Mouse (Mus musculus) hindbrain, embryonic 10.5 days (tissue): ENCODE data around the gene Fam170b. TPM values are rescaled to one million over a fixed set of nuclear protein-coding genes. Genes with fewer than 3 reads are reported as not detected.
A peak's percentile ranks its signal among the peaks of the same experiment; 100 is the strongest.

Experiments used
- DNase-seq: peaks from one replicate; pipeline ENCODE4 v3.0.0-alpha.2; 2017; ENCODE audit warnings: low spot score
- H3K27ac ChIP-seq: fragments of 300-500 bp; sonication (generic); 2 replicates; pipeline ENCODE4 v1.5.1; 2016; ENCODE audit warnings: mild to moderate bottlenecking, moderate library complexity
- H3K27me3 ChIP-seq: fragments of 300-500 bp; sonication (generic); 2 replicates; pipeline ENCODE4 v1.6.1; 2016; ENCODE audit warnings: mild to moderate bottlenecking; ENCODE audit not compliant: poor library complexity, insufficient read depth, severe bottlenecking
- H3K36me3 ChIP-seq: fragments of 300-500 bp; sonication (generic); 2 replicates; pipeline ENCODE4 v1.6.1; 2016; ENCODE audit warnings: mild to moderate bottlenecking, moderate library complexity
- H3K4me1 ChIP-seq: fragments of 300-500 bp; sonication (generic); replicated peaks from 2 replicates; pipeline ENCODE4 v1.6.1; 2016; ENCODE audit warnings: mild to moderate bottlenecking
- H3K4me3 ChIP-seq: fragments of 300-500 bp; sonication (generic); 2 replicates; pipeline ENCODE4 v1.5.1; 2016; ENCODE audit warnings: mild to moderate bottlenecking, moderate library complexity
- H3K9me3 ChIP-seq: fragments of 300-500 bp; sonication (generic); 2 replicates; pipeline ENCODE4 v1.6.1; 2016; ENCODE audit warnings: mild to moderate bottlenecking, moderate library complexity
- WGBS: fragments of 180-500 bp; shearing (Covaris S2); methylation state at CpG from one replicate; pipeline ENCODE4 v1.1.7; 2016; 5-methylcytosine and 5-hydroxymethylcytosine counted together
- polyA plus RNA-seq: library from polyadenylated mRNA; unstranded; fragments of >200 nt; fragmentation: Nextera tagmentation; extraction: Ambion mirVana; gene quantifications from 2 replicates; pipeline ENCODE4 v1.2.1, GENCODE M21; 2016

The Fam170b gene
- not detected in 2 replicates for polyA plus RNA-seq

DNA sequence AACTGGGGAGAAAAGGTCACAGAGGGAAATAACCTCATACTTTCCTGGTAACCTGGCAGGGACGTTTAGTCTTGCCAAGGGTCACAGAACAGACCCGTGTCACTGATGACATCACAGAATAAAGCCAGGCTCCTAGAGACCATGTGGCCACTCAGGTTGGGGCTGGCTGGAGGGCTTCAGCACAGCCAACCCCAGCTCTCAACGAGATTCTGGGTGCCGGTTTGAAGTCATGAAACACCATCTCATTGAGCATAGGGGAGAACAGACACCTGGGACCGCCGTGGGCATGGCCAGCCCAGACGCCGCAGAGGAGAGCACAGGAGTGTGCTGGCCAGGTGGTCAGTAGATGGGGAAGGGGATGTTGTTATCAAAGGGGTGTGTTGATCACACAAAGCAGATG lies at the start of gene Fam170b:
Gene Fam170b, plus strand, starts transcription at position 116 of the 400 bp plus-strand sequence.
- H3K36me3 ChIP-seq: no peaks in the 10 kb centered on the region
- no peak within 1 kb of the TSS for H3K27ac ChIP-seq
- no peak within 1 kb of the TSS for H3K4me3 ChIP-seq
- WGBS: 81% methylated on average over 8 of the region's 8 CpGs
- DNase-seq: no peak
- H3K27me3 ChIP-seq: no peaks in the 10 kb centered on the region
- H3K4me1 ChIP-seq: peaks cover 8% of the 10 kb centered on the region; the same call in 1 of the 2 replicates
- peaks cover 7% of the 10 kb centered on the region; the same call in 1 of the 2 replicates for H3K9me3 ChIP-seq

DNA sequence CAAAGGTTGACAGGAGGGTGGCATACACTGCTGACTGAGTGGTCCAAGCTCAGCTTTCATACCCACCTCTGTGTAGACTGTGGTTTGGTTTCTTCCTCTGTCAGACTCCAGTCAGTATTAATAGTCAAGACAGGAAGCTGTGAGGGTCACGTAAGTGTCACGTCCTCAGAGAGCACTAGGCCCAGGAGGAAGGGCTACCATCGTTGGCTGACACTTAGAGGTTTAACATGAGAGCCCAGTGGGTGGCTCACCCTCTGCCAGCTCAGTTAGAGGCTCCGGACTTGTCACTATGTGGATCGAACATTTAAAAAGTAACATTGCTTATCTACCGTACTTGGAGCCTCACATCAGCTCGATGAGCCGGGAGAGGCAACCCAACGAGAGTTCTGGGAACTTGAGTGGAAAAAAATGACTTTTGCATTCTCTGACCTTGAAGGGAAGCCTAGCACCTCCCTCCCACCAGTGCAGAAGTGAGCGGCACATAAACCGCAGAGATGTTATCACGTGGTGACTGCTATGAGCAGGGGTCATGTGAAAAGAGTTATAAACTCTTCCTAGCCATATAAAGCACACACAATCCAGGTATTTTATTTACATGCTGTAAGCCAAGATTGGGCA lies 49.5 kb upstream of the Fam170b start:
- Histone ChIP-seq H3K27ac (no peak overlapping the region), H3K9me3 (no peaks in the 10 kb centered on the region), H3K27me3 (no peaks in the 10 kb centered on the region), H3K4me3 (no peak overlapping the region), H3K4me1 (no peaks in the 10 kb centered on the region), H3K36me3 (no peaks in the 10 kb centered on the region)
- 86% methylated on average over 12 of the region's 12 CpGs for WGBS
- no peak for DNase-seq

DNA sequence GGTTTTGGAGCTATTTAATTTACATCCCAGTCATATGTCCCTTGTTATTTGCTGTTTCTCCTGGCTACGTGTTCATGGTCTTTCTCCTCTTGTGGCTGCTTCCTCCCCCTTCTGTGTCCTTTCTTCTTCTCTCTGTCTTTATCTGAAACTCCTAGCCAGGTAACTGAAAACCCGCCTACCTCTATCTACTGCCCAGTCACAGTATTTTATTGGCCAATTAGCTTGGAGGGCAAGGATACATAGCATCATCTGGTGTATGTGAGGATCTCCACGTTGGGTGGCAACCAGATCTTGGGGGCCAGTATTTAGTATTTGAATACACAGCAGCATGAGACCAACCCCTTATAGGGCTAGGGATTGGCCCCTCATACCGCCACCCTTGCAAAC lies 49.0 kb upstream of the Fam170b start:
- H3K27me3 ChIP-seq: no peaks in the 10 kb centered on the region
- H3K9me3 ChIP-seq: no peaks in the 10 kb centered on the region
- no peak overlapping the region for H3K4me3 ChIP-seq
- no peak overlapping the region for H3K27ac ChIP-seq
- H3K4me1 ChIP-seq: no peaks in the 10 kb centered on the region
- no peaks in the 10 kb centered on the region for H3K36me3 ChIP-seq
- DNase-seq: no peak
- WGBS: 81% methylated on average over 4 of the region's 4 CpGs

DNA sequence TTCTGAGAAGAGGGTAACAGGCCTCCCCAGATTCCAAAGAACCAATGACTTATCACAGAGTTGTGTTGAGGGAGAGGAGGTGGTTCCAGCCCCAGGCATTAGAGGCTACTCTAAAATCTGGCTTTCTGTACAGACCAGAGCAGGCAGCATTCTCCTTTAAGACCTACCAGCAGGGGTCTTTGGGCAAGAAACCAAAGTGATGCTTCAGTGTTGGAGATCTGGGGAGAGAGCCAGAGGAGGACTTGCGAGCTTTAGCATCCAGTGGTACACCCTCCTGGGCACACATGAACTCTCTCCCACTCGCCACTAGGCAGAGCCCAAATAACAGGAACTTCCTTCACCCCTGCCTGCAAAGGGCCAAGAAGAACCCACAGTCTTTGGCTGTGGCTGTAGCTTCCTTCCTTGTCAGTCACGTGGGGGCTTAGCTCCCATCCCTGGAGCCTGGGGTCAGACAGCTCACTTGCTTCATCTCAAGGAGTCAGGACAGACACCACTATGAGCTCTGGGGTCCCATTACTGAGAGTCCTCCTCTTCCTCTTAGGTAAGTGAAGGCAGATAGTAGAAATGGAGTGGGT lies 48.1 kb upstream of the Fam170b start, which contains the start of gene Tmem273:
Gene Tmem273, plus strand, starts transcription at position 408 of the 575 bp plus-strand sequence.
- Histone ChIP-seq H3K27ac (no peak within 1 kb of the TSS), H3K9me3 (no peaks in the 10 kb centered on the region), H3K4me1 (no peaks in the 10 kb centered on the region), H3K36me3 (no peaks in the 10 kb centered on the region), H3K27me3 (no peaks in the 10 kb centered on the region), H3K4me3 (no peak within 1 kb of the TSS)
- 84% methylated on average over 3 of the region's 3 CpGs for WGBS
- no peak for DNase-seq

DNA sequence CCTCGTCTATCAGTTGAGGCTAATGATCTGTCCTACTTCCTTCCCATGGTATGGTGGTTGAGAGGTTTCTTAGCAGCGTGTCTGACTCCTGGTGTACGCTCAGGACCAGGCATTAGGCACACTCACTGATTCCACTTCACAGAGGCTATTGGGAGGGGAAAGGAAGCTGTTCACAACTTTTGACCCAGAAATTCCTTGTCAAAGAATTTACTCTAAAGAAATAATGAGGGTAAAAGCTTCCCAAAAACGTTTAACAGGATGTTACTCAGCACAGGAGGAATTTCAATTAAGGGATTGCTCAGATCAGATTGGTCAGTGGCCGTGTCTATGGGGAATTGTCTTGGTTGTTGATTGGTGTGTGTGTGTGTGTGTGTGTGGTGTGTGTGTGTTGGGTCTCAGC lies 46.1 kb upstream of the Fam170b start:
- no peak for DNase-seq
- Histone ChIP-seq H3K27ac (no peak overlapping the region), H3K36me3 (no peaks in the 10 kb centered on the region), H3K9me3 (no peaks in the 10 kb centered on the region), H3K4me3 (no peak overlapping the region), H3K4me1 (no peaks in the 10 kb centered on the region), H3K27me3 (no peaks in the 10 kb centered on the region)
- 65% methylated on average over 5 of the region's 5 CpGs for WGBS

DNA sequence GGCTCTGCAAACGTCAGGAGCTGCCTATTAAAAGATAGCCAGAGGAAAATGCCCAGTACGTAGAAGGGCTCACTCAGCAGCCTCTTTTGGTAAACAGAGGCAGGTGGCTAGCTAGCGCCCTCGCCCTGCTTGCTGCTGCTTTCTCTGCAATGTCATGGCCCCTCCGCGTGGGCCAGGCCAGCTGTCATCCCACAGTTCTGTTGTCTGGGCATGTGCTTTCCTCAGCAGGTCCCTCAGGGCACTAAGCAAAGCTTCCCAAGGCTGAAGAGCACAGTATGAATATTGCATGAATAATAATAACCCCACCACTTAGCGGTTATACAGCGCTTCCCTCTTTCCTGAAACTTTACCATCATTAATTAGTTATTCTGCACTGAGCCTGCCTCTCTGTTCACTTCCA lies 37.4 kb upstream of the Fam170b start:
- H3K4me1 ChIP-seq: peaks cover 14% of the 10 kb centered on the region
- no peaks in the 10 kb centered on the region for H3K9me3 ChIP-seq
- 69% methylated on average over 8 of the region's 8 CpGs for WGBS
- H3K36me3 ChIP-seq: no peaks in the 10 kb centered on the region
- no peak overlapping the region for H3K4me3 ChIP-seq
- 0 out of 2 replicates have a peak overlapping the region, but pooled peaks have one; percentile 16 for H3K27ac ChIP-seq
- DNase-seq: peak; percentile 12
- no peaks in the 10 kb centered on the region for H3K27me3 ChIP-seq

DNA sequence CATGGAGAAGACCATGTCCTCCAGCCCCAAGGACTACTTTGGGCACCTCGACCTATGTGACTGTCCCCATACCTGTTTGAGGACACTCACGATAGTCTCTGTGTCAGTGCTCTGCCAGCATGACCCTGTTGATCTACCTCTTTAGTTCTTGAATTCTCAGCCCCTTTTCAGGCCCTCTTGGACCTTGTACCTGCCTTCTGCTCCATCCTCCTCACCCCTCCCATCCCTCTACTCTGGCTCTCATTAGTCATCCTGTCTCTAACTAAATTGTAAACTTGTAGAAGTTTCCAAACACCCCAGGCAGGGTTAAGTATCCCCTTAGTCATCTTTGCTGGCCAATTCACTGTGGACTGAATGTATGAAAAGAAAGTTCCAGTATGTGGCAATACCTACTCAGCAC lies 36.0 kb upstream of the Fam170b start:
- no peaks in the 10 kb centered on the region for H3K9me3 ChIP-seq
- peaks cover 22% of the 10 kb centered on the region for H3K4me1 ChIP-seq
- WGBS: 86% methylated on average over 2 of the region's 2 CpGs
- DNase-seq: no peak
- H3K36me3 ChIP-seq: no peaks in the 10 kb centered on the region
- H3K4me3 ChIP-seq: no peak overlapping the region
- no peaks in the 10 kb centered on the region for H3K27me3 ChIP-seq
- H3K27ac ChIP-seq: no peak overlapping the region

DNA sequence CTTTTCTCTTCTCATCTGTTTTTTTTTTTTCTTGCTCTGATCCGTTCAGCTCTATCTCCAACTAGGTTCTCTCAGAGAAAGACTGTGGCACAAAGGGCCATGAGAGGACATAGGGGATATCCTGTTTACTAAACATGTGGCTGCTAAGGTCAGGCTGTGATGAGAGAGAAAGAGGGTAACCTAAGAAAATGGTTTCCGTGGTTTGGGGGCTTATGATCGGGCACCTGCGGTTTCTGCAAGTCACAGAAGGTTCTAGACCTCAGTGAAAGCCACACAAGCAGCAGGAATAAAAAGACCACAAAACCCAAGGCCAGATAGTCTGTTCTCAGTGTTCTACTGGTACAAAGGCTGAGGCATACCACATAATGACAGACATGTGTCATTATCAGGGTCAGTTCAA lies 35.4 kb upstream of the Fam170b start:
- Histone ChIP-seq H3K27me3 (no peaks in the 10 kb centered on the region), H3K27ac (no peak overlapping the region), H3K9me3 (no peaks in the 10 kb centered on the region), H3K4me3 (no peak overlapping the region), H3K4me1 (peaks cover 22% of the 10 kb centered on the region), H3K36me3 (no peaks in the 10 kb centered on the region)
- DNase-seq: no peak
- WGBS: 83% methylated on average over 4 of the region's 4 CpGs

DNA sequence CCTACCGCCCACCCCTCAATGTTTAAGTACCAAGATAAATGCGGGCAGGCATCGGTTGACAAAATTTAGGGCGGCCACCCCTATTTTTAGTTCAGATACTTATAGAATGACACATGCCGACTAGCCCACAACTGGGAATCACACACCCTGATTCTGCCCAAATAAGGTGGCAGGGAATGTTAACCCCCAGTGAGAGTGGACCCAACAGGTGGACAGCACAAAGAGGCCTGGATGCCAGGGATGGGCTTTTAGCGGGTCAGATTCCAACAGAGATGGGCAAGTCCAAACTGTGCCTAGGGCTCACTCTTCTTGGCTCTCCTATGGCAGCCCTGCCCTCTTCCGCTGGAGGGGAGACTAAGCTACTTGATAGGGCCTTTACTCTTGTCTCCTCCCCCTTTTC lies 33.7 kb upstream of the Fam170b start:
- H3K36me3 ChIP-seq: no peaks in the 10 kb centered on the region
- WGBS: 94% methylated on average over 7 of the region's 7 CpGs
- no peak for DNase-seq
- no peak overlapping the region for H3K27ac ChIP-seq
- no peaks in the 10 kb centered on the region for H3K9me3 ChIP-seq
- peaks cover 22% of the 10 kb centered on the region for H3K4me1 ChIP-seq
- no peak overlapping the region for H3K4me3 ChIP-seq
- H3K27me3 ChIP-seq: no peaks in the 10 kb centered on the region

DNA sequence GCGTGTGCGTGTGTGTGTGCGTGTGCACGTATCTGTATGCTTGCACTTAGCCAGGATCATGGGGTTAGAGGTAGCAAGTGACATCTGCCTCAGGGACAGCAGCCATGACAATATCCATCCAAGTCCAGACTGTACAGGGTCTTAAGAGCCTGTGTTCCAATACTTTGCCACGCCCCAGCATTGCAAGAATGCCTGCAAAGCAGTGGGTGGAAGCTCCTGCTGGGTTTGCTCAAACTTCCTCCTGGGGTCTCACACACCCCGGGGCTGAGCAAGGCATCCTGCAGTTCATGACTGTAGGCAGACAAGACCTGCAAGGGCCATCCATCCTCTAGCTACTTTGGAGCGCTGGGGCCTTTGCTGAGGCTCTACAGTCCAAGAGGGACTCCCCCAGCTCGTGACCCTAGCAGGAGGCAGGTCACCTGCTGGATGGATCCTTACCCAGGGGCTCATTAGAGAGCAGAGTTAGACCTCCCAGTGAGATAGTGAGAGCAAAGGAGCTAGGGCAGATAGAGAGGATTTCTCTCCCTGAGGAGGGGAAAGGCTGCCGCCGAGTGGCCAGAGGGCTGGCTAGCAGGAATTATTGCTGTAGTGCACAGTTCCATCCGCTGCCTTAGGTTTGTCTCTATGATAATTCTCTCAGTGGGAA lies 32.6 kb upstream of the Fam170b start:
- WGBS: 59% methylated on average over 11 of the region's 11 CpGs
- no peak overlapping the region for H3K4me3 ChIP-seq
- peak; percentile 44 for DNase-seq
- H3K27ac ChIP-seq: peak overlapping the region; percentile 80
- peaks cover 20% of the 10 kb centered on the region for H3K4me1 ChIP-seq
- no peaks in the 10 kb centered on the region for H3K36me3 ChIP-seq
- no peaks in the 10 kb centered on the region for H3K27me3 ChIP-seq
- H3K9me3 ChIP-seq: no peaks in the 10 kb centered on the region

DNA sequence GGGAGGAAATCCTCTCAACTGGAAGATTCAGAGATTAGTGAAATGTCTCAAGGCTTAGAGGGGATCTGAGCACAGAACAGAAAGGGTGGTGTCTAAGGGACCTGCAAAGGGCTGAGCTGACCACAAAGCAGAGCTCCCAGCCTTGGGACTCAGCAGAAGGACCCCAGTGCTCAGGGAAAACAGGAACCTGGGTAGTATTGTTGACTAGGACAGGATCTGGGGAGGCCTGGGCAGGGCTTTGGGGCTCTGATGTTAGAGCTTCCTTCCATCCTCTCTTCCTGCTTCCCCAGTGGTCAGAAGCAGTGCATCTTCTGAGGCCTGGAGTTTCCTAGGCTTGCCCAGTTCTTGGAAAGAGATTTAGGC lies 32.1 kb upstream of the Fam170b start:
- peak overlapping the region; percentile 80 for H3K27ac ChIP-seq
- no peak overlapping the region for H3K4me3 ChIP-seq
- no peak for DNase-seq
- no peaks in the 10 kb centered on the region for H3K27me3 ChIP-seq
- H3K36me3 ChIP-seq: no peaks in the 10 kb centered on the region
- H3K4me1 ChIP-seq: peaks cover 15% of the 10 kb centered on the region
- H3K9me3 ChIP-seq: no peaks in the 10 kb centered on the region

DNA sequence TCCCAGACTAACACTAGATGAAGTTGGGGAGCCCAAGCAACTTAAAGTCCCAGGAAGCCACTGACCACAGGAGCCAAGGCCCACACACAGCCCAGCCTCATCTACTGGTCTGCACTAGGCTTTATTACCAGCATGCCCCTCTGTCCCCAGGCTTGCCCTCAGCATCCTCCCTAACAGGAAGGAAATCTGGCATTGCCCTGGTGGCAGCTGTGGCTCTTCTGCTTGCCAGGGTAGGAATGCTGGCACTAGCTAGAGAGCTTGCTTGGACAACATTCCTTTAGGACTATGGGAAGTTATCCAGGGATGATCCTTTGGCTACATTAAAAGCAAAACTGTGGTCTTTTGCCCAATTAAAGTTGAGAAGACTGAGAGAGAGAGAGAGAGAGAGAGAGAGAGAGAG lies 23.7 kb upstream of the Fam170b start:
- no peaks in the 10 kb centered on the region for H3K36me3 ChIP-seq
- no peaks in the 10 kb centered on the region for H3K4me1 ChIP-seq
- H3K4me3 ChIP-seq: no peak overlapping the region
- no peak for DNase-seq
- no peak overlapping the region for H3K27ac ChIP-seq
- no peaks in the 10 kb centered on the region for H3K27me3 ChIP-seq
- no peaks in the 10 kb centered on the region for H3K9me3 ChIP-seq

DNA sequence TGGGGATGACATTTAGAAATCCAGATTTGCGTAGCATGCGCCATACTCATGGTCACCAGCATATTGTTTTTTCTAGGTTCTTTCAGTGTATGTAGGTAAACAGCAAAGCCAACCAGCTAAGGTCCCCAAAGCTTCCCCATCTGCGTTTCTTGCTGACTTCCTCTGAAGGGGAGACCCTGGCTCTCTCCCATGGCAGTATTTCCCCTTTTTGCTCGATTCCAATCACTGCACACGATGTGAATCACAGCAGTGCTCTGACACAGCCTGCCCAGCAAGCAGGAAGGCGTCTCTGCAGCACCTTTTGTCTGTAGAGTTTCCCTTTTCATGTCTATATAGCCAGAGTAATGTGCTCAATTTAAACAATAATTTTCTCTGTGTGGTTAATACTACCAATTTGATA lies 21.3 kb upstream of the Fam170b start:
- Histone ChIP-seq H3K9me3 (no peaks in the 10 kb centered on the region), H3K4me1 (no peaks in the 10 kb centered on the region), H3K4me3 (no peak overlapping the region), H3K36me3 (no peaks in the 10 kb centered on the region), H3K27me3 (no peaks in the 10 kb centered on the region), H3K27ac (no peak overlapping the region)
- DNase-seq: no peak
- 77% methylated on average over 6 of the region's 6 CpGs for WGBS
